Mouse (Mus musculus): Measurements from ENCODE around the gene Mcl1. TPM values are rescaled to one million over a fixed set of nuclear protein-coding genes. Genes with fewer than 3 reads are reported as not detected.

Mcl1 gene
- polyA plus RNA-seq, 1 experiment, result 27.4 TPM

- H3K27ac ChIP-seq (ENCODE audit: control insufficient read depth, insufficient read depth, low read depth, low read length), result no peak overlapping the region
- TF ChIP-seq POLR2A (IDR thresholded peaks at IDR 0.05; ENCODE audit: control insufficient read depth, low read depth, low read length) (no peak), CTCF (IDR thresholded peaks at IDR 0.05; ENCODE audit: control insufficient read depth, insufficient read depth, insufficient replicate concordance, low read depth, low read length) (no peak; the same call in 1 of the 2 replicates)
- no peak overlapping the region for H3K4me3 ChIP-seq (ENCODE audit: control insufficient read depth, low read depth, low read length)
- no peaks in the 10 kb centered on the region for H3K36me3 ChIP-seq (ENCODE audit: control insufficient read depth, insufficient read depth, low read length)
- no peaks in the 10 kb centered on the region; the same call in 1 of the 2 replicates for H3K27me3 ChIP-seq (ENCODE audit: control insufficient read depth, insufficient read depth, low read length)
- peaks cover 12% of the 10 kb centered on the region for H3K4me1 ChIP-seq (ENCODE audit: control insufficient read depth, insufficient read depth, low read length)
Measured at GRCm38 (mm10) chr3:95682878-95683277, 24.3 kb downstream of the Mcl1 start.

DNA sequence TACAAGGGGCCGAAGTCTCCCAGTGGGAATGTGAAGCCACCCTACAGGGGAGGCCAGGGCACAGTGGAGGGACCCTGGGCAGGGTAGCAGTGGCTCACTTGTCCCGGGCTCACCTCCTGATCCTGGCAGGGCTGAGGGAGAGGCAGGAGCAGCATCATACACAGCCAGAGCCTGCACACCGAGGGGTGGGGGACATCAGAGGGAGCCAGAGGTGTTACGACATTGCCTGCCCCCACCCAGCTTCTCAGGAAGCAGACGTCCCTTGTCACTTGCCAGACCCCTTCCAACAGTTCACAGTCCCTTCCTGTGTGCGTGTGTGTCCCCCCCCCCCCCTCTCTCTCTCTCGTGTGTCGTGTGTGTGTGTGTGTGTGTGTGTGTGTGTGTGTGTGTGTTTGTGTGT is 26.3 kb downstream of the Mcl1 start:
- Histone ChIP-seq H3K27me3 (ENCODE audit: control insufficient read depth, insufficient read depth, low read length) (no peaks in the 10 kb centered on the region; the same call in 1 of the 2 replicates), H3K36me3 (ENCODE audit: control insufficient read depth, insufficient read depth, low read length) (no peaks in the 10 kb centered on the region), H3K27ac (ENCODE audit: control insufficient read depth, insufficient read depth, low read depth, low read length) (no peak overlapping the region), H3K4me3 (ENCODE audit: control insufficient read depth, low read depth, low read length) (no peak overlapping the region), H3K4me1 (ENCODE audit: control insufficient read depth, insufficient read depth, low read length) (peaks cover 15% of the 10 kb centered on the region)
- no peak for TF ChIP-seq CTCF (IDR thresholded peaks at IDR 0.05; ENCODE audit: control insufficient read depth, insufficient read depth, insufficient replicate concordance, low read depth, low read length)
- TF ChIP-seq POLR2A (IDR thresholded peaks at IDR 0.05; ENCODE audit: control insufficient read depth, low read depth, low read length), result no peak

GRCm38 (mm10) chr3:95685301-95685700 is 26.7 kb downstream of the Mcl1 start:
- Histone ChIP-seq H3K27ac (ENCODE audit: control insufficient read depth, insufficient read depth, low read depth, low read length) (no peak overlapping the region), H3K4me3 (ENCODE audit: control insufficient read depth, low read depth, low read length) (no peak overlapping the region), H3K27me3 (ENCODE audit: control insufficient read depth, insufficient read depth, low read length) (no peaks in the 10 kb centered on the region; the same call in 1 of the 2 replicates), H3K36me3 (ENCODE audit: control insufficient read depth, insufficient read depth, low read length) (no peaks in the 10 kb centered on the region), H3K4me1 (ENCODE audit: control insufficient read depth, insufficient read depth, low read length) (peaks cover 15% of the 10 kb centered on the region)
- TF ChIP-seq CTCF (IDR thresholded peaks at IDR 0.05; ENCODE audit: control insufficient read depth, insufficient read depth, insufficient replicate concordance, low read depth, low read length) (no peak), POLR2A (IDR thresholded peaks at IDR 0.05; ENCODE audit: control insufficient read depth, low read depth, low read length) (no peak)

GRCm38 (mm10) chr3:95685701-95686100 is 27.1 kb downstream of the Mcl1 start:
- H3K27ac ChIP-seq (ENCODE audit: control insufficient read depth, insufficient read depth, low read depth, low read length), result no peak overlapping the region
- no peak for TF ChIP-seq POLR2A (IDR thresholded peaks at IDR 0.05; ENCODE audit: control insufficient read depth, low read depth, low read length)
- TF ChIP-seq CTCF (IDR thresholded peaks at IDR 0.05; ENCODE audit: control insufficient read depth, insufficient read depth, insufficient replicate concordance, low read depth, low read length), result no peak
- H3K36me3 ChIP-seq (ENCODE audit: control insufficient read depth, insufficient read depth, low read length), result no peaks in the 10 kb centered on the region
- no peaks in the 10 kb centered on the region; the same call in 1 of the 2 replicates for H3K27me3 ChIP-seq (ENCODE audit: control insufficient read depth, insufficient read depth, low read length)
- H3K4me1 ChIP-seq (ENCODE audit: control insufficient read depth, insufficient read depth, low read length), result peaks cover 15% of the 10 kb centered on the region
- no peak overlapping the region for H3K4me3 ChIP-seq (ENCODE audit: control insufficient read depth, low read depth, low read length)

GRCm38 (mm10) chr3:95686492-95687167 is 28.0 kb downstream of the Mcl1 start:
- no peak overlapping the region for H3K4me3 ChIP-seq (ENCODE audit: control insufficient read depth, low read depth, low read length)
- H3K27ac ChIP-seq (ENCODE audit: control insufficient read depth, insufficient read depth, low read depth, low read length), result no peak overlapping the region
- peaks cover 15% of the 10 kb centered on the region for H3K4me1 ChIP-seq (ENCODE audit: control insufficient read depth, insufficient read depth, low read length)

DNA sequence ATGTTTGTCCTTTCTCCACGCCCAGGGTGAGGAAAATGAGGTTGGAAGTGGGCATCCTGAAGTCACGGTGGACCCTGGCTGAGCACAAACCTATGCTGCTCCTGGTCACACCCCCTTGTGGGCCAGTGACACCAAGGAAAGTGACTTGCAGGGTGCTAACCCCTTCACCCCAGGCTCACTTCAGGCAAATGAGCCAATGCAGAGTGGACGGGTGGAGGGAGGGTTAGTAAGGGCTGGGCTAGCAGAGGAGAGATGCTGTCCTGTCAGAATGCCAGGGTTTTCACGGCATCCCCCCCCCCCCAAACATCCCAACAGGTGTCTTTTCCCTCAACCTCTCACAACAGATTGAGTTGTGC is 28.6 kb downstream of the Mcl1 start:
- Histone ChIP-seq H3K36me3 (ENCODE audit: control insufficient read depth, insufficient read depth, low read length) (no peaks in the 10 kb centered on the region), H3K4me3 (ENCODE audit: control insufficient read depth, low read depth, low read length) (peak overlapping the region; percentile 70), H3K4me1 (ENCODE audit: control insufficient read depth, insufficient read depth, low read length) (peaks cover 15% of the 10 kb centered on the region), H3K27ac (ENCODE audit: control insufficient read depth, insufficient read depth, low read depth, low read length) (no peak overlapping the region), H3K27me3 (ENCODE audit: control insufficient read depth, insufficient read depth, low read length) (no peaks in the 10 kb centered on the region; the same call in 1 of the 2 replicates)
- no peak for TF ChIP-seq POLR2A (IDR thresholded peaks at IDR 0.05; ENCODE audit: control insufficient read depth, low read depth, low read length)

More at GRCm38 (mm10) chr3:95686492-95687167, 28.0 kb downstream of the Mcl1 start:
- H3K36me3 ChIP-seq (ENCODE audit: control insufficient read depth, insufficient read depth, low read length), result no peaks in the 10 kb centered on the region
- H3K27me3 ChIP-seq (ENCODE audit: control insufficient read depth, insufficient read depth, low read length), result no peaks in the 10 kb centered on the region; the same call in 1 of the 2 replicates
- TF ChIP-seq CTCF (IDR thresholded peaks at IDR 0.05; ENCODE audit: control insufficient read depth, insufficient read depth, insufficient replicate concordance, low read depth, low read length), result no peak
- TF ChIP-seq POLR2A (IDR thresholded peaks at IDR 0.05; ENCODE audit: control insufficient read depth, low read depth, low read length), result no peak

- H3K4me3 ChIP-seq (ENCODE audit: control insufficient read depth, low read depth, low read length), result peak within 1 kb of the TSS; percentile 70
- 0 out of 2 replicates have a peak, but pooled peaks have one; percentile 13 for TF ChIP-seq POLR2A (IDR thresholded peaks at IDR 0.05; ENCODE audit: control insufficient read depth, low read depth, low read length)
- no peak for TF ChIP-seq CTCF (IDR thresholded peaks at IDR 0.05; ENCODE audit: control insufficient read depth, insufficient read depth, insufficient replicate concordance, low read depth, low read length)
- peak within 1 kb of the TSS; percentile 32; the same call in 1 of the 2 replicates for H3K27ac ChIP-seq (ENCODE audit: control insufficient read depth, insufficient read depth, low read depth, low read length)
- no peaks in the 10 kb centered on the region for H3K36me3 ChIP-seq (ENCODE audit: control insufficient read depth, insufficient read depth, low read length)
- H3K27me3 ChIP-seq (ENCODE audit: control insufficient read depth, insufficient read depth, low read length), result no peaks in the 10 kb centered on the region; the same call in 1 of the 2 replicates
- peaks cover 15% of the 10 kb centered on the region for H3K4me1 ChIP-seq (ENCODE audit: control insufficient read depth, insufficient read depth, low read length)
Measured at GRCm38 (mm10) chr3:95687524-95688421, 29.2 kb downstream of the Mcl1 start, which contains the start of gene Adamtsl4. Adamtsl4 (minus strand) TSS chr3:95687917.

All from testis, adult 2 months (tissue).